Comparison of ENCODE assay signal across 20 mouse cellular contexts in genomic region chr12:69645821-69646616, GRCm38 (mm10). TPM values are rescaled to one million over a fixed set of nuclear protein-coding genes. Genes with fewer than 3 reads are reported as not detected.
DNase-seq lines count a peak whose midpoint lies in the region; ATAC-seq lines count a peak whose summit lies in the region.
"Had no signal": no experiment of that assay in that cellular context is flagged by ENCODE, and none has a peak within 500 bp of the region (broad histone marks: within the 10 kb centered on the region; RNA-seq: fewer than 3 reads in every experiment).

No protein-coding gene starts in this region.

- no peak overlapping the region for H3K4me2 ChIP-seq in heart, embryonic 12.5 days
- H3K4me2 ChIP-seq in liver, embryonic 13.5 days: no peak overlapping the region
- no peak overlapping the region for H3K4me2 ChIP-seq in heart, embryonic 16.5 days (ENCODE audit: low read depth, low read length)
- no peak overlapping the region for H3K4me2 ChIP-seq in stomach, embryonic 16.5 days (ENCODE audit: low read depth, low read length)
- H3K4me2 ChIP-seq: embryonic facial prominence, embryonic 13.5 days; hindbrain, embryonic 14.5 days; neural tube, embryonic 13.5 days had no signal

- DNase-seq in heart, adult 11 months: peak; percentile 91
- DNase-seq in liver, embryonic 13.5 days: no peak
- no peak for DNase-seq in liver
- no peak for DNase-seq in ovary, postnatal 14 days (ENCODE audit: low spot score)
- no peak for DNase-seq in forebrain, embryonic 10.5 days (ENCODE audit: extremely low spot score, low spot score)
- DNase-seq: cerebellum, adult 11-12 months; kidney, adult 2 months; kidney, postnatal 36 days; layer of hippocampus, postnatal 36 days; lung, embryonic 14.5 days; retina, postnatal 1 day had no signal

- peaks cover 8% of the 10 kb centered on the region; the same call in 1 of the 2 replicates for H3K4me1 ChIP-seq in heart, embryonic 12.5 days (replicated peaks)
- H3K4me1 ChIP-seq in liver, embryonic 13.5 days (replicated peaks): no peaks in the 10 kb centered on the region; the same call in 1 of the 2 replicates
- peaks cover 10% of the 10 kb centered on the region for H3K4me1 ChIP-seq in heart, embryonic 16.5 days (ENCODE audit: control insufficient read depth, insufficient read depth, low read length)
- H3K4me1 ChIP-seq in stomach, embryonic 16.5 days (ENCODE audit: control insufficient read depth, insufficient read depth, low read length): peaks cover 3% of the 10 kb centered on the region; the same call in 1 of the 2 replicates
- H3K4me1 ChIP-seq in forebrain, embryonic 10.5 days: no peaks in the 10 kb centered on the region
- H3K4me1 ChIP-seq: embryonic facial prominence, embryonic 13.5 days; limb, embryonic 10.5 days; midbrain, embryonic 10.5 days had no signal

- ATAC-seq in heart, embryonic 12.5 days (ENCODE audit: insufficient number of reproducible peaks, low FRiP score): no peak
- 0 out of 2 replicates have a peak, but pooled peaks have one; percentile 18 for ATAC-seq in liver, embryonic 13.5 days (ENCODE audit: low read depth)
- peak; percentile 55 for ATAC-seq in heart, embryonic 16.5 days (replicated peaks; ENCODE audit: extremely low read depth, insufficient read depth, low FRiP score)
- peak; percentile 66; the same call in 1 of the 2 replicates for ATAC-seq in stomach, embryonic 16.5 days (ENCODE audit: insufficient read depth, low FRiP score)
- ATAC-seq: Patski had no signal

- no peak overlapping the region for H3K4me3 ChIP-seq in heart, embryonic 12.5 days
- no peak overlapping the region for H3K4me3 ChIP-seq in liver, embryonic 13.5 days (replicated peaks)
- no peak overlapping the region for H3K4me3 ChIP-seq in heart, embryonic 16.5 days (ENCODE audit: low read length)
- no peak overlapping the region for H3K4me3 ChIP-seq in stomach, embryonic 16.5 days (replicated peaks; ENCODE audit: low read length)
- no peak overlapping the region for H3K4me3 ChIP-seq in forebrain, embryonic 10.5 days
- H3K4me3 ChIP-seq: embryonic facial prominence, embryonic 13.5 days; limb, embryonic 10.5 days; midbrain, embryonic 10.5 days; neural tube, embryonic 13.5 days had no signal

- no peak overlapping the region for H3K9ac ChIP-seq in heart, embryonic 12.5 days
- H3K9ac ChIP-seq in liver, embryonic 13.5 days: no peak overlapping the region
- no peak overlapping the region for H3K9ac ChIP-seq in heart, embryonic 16.5 days (ENCODE audit: low read length)
- no peak overlapping the region for H3K9ac ChIP-seq in stomach, embryonic 16.5 days (ENCODE audit: low read length)
- H3K9ac ChIP-seq: embryonic facial prominence, embryonic 13.5 days; hindbrain, embryonic 14.5 days; lung, embryonic 14.5 days; neural tube, embryonic 13.5 days had no signal

- H3K9me3 ChIP-seq in heart, embryonic 12.5 days (replicated peaks): no peaks in the 10 kb centered on the region
- H3K9me3 ChIP-seq in liver, embryonic 13.5 days (replicated peaks): no peaks in the 10 kb centered on the region
- no peaks in the 10 kb centered on the region for H3K9me3 ChIP-seq in heart, embryonic 16.5 days (replicated peaks; ENCODE audit: control insufficient read depth, low read length)
- H3K9me3 ChIP-seq in stomach, embryonic 16.5 days (replicated peaks; ENCODE audit: control insufficient read depth, low read length): no peaks in the 10 kb centered on the region
- H3K9me3 ChIP-seq in forebrain, embryonic 10.5 days: no peaks in the 10 kb centered on the region
- H3K9me3 ChIP-seq: embryonic facial prominence, embryonic 13.5 days; limb, embryonic 10.5 days; midbrain, embryonic 10.5 days; neural tube, embryonic 13.5 days had no signal

- 76% methylated on average over 8 of the region's 8 CpGs for WGBS in heart, embryonic 12.5 days
- WGBS in liver, embryonic 13.5 days (ENCODE audit: insufficient replicate concordance): 65% methylated on average over 8 of the region's 8 CpGs
- WGBS in heart, embryonic 16.5 days: 67% methylated on average over 8 of the region's 8 CpGs
- 77% methylated on average over 8 of the region's 8 CpGs for WGBS in stomach, embryonic 16.5 days
- WGBS in forebrain, embryonic 10.5 days: 90% methylated on average over 8 of the region's 8 CpGs

- H3K27ac ChIP-seq in heart, embryonic 12.5 days (ENCODE audit: poor library complexity, severe bottlenecking): no peak overlapping the region
- no peak overlapping the region for H3K27ac ChIP-seq in liver, embryonic 13.5 days
- peak overlapping the region; percentile 45 for H3K27ac ChIP-seq in heart, embryonic 16.5 days (ENCODE audit: low read length)
- peak overlapping the region; percentile 4; the same call in 1 of the 2 replicates for H3K27ac ChIP-seq in stomach, embryonic 16.5 days (ENCODE audit: low read length)
- H3K27ac ChIP-seq in forebrain, embryonic 10.5 days: no peak overlapping the region
- H3K27ac ChIP-seq: embryonic facial prominence, embryonic 13.5 days; hindbrain, embryonic 14.5 days; limb, embryonic 10.5 days; midbrain, embryonic 10.5 days; neural tube, embryonic 13.5 days had no signal

- H3K27me3 ChIP-seq in heart, embryonic 12.5 days (replicated peaks): no peaks in the 10 kb centered on the region
- H3K27me3 ChIP-seq in liver, embryonic 13.5 days: no peaks in the 10 kb centered on the region
- H3K27me3 ChIP-seq in heart, embryonic 16.5 days (ENCODE audit: control insufficient read depth, insufficient read depth, low read length): no peaks in the 10 kb centered on the region
- H3K27me3 ChIP-seq in stomach, embryonic 16.5 days (ENCODE audit: control insufficient read depth, insufficient read depth, low read length): no peaks in the 10 kb centered on the region
- H3K27me3 ChIP-seq in forebrain, embryonic 10.5 days (ENCODE audit: poor library complexity, severe bottlenecking): no peaks in the 10 kb centered on the region
- H3K27me3 ChIP-seq: embryonic facial prominence, embryonic 13.5 days; neural tube, embryonic 13.5 days; Patski had no signal

- peaks cover 30% of the 10 kb centered on the region for H3K36me3 ChIP-seq in heart, embryonic 12.5 days
- H3K36me3 ChIP-seq in liver, embryonic 13.5 days: peaks cover 14% of the 10 kb centered on the region
- H3K36me3 ChIP-seq in heart, embryonic 16.5 days (ENCODE audit: control insufficient read depth, insufficient read depth): peaks cover 10% of the 10 kb centered on the region
- H3K36me3 ChIP-seq in stomach, embryonic 16.5 days (ENCODE audit: control insufficient read depth, insufficient read depth, low read length): 0 out of 2 replicates have a peak, but pooled peaks cover 3% of the 10 kb centered on the region
- H3K36me3 ChIP-seq in forebrain, embryonic 10.5 days (replicated peaks): peaks cover 45% of the 10 kb centered on the region

RNA-seq across cellular contexts. Expression of gene Sos2, which starts 35.6 kb away (rescaled TPM):
- 8.3 and 8.4 TPM in 2 replicates for polyA plus RNA-seq in heart, embryonic 12.5 days (2016; fragmentation: Nextera tagmentation; extraction: Ambion mirVana)
- 3.1 and 3.4 TPM in 2 replicates for polyA plus RNA-seq in liver, embryonic 13.5 days (2015; fragmentation: Nextera tagmentation; extraction: Ambion mirVana)
- 7.1 and 7.6 TPM in 2 replicates for polyA plus RNA-seq in heart, embryonic 16.5 days (2015; fragmentation: Nextera tagmentation; extraction: Ambion mirVana)
- 8.2 and 11.8 TPM in 2 replicates for polyA plus RNA-seq in stomach, embryonic 16.5 days (2015; fragmentation: Nextera tagmentation; extraction: Ambion mirVana)
- polyA plus RNA-seq in forebrain, embryonic 10.5 days (2016; fragmentation: Nextera tagmentation; extraction: Ambion mirVana): 7.8 and 8.2 TPM in 2 replicates

Comparison
In these comparisons a context has a peak if more than half of its experiments do, and no peak if none do; other contexts are left out.
1. H3K27ac ChIP-seq: peak in heart, embryonic 16.5 days (single experiment) and stomach, embryonic 16.5 days (single experiment); none in heart, embryonic 12.5 days (single experiment), liver, embryonic 13.5 days (single experiment) and forebrain, embryonic 10.5 days (single experiment).